Mouse (Mus musculus): ENCODE data around the gene Spock1. TPM values are rescaled to one million over a fixed set of nuclear protein-coding genes. Genes with fewer than 3 reads are reported as not detected.
"Not testable (repeated sequence)": the region's sequence is repeated elsewhere in the genome, so short reads cannot be mapped to it uniquely, and the experiment has no call there.

The Spock1 gene
- polyA plus RNA-seq, 1 experiment from 2014 or later = 4.0 TPM

DNA sequence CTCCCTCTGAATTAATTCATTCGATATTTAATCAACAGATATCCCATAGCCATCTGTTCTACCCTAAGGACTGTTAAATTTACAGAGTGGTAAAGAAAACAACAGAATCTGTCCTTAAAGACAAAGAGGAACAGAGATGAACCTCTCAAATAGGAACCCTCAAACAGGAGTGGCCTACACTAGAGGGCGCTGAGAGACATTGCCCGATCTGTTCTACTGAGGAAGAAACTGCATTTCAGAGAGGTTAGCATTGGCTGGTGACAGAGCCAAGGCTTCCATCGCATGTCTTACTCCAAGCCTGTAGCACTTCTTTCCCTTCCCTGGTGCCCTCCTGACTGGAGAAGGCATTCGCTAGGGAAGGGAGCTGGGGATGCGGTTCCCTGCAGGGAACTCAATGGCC is 431.4 kb downstream of the Spock1 start:
- DNase-seq (ENCODE audit: low spot score) = peak; percentile 27
- Histone ChIP-seq H3K9me3 (no peaks in the 10 kb centered on the region), H3K4me1 (peaks cover 9% of the 10 kb centered on the region; the same call in 1 of the 2 replicates), H3K27ac (replicated peaks) (no peak overlapping the region), H3K4me3 (no peak overlapping the region), H3K36me3 (replicated peaks) (no peaks in the 10 kb centered on the region), H3K27me3 (replicated peaks; ENCODE audit: low read depth, poor library complexity, severe bottlenecking) (no peaks in the 10 kb centered on the region)
- 26% methylated on average over 6 of the region's 6 CpGs for WGBS

DNA sequence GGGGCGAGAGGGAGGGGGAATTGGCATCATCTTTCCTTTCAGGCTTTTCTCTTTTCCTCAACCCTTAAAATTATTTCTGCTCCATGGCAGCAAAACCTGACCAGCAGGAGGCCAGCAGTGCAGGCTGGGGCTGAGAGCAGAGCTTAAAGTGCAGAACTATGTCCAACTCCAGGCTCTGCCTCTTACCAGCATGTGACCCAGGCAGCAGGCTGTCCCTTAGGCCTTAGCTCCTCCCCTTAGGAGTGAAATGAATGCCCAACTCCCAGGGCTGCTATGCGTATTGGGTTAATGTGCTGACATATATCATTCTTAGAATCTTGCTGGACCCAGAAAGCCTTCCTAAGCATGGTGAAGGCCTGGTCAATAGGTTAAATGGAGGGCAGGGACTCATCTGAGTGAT is 434.1 kb downstream of the Spock1 start:
- Histone ChIP-seq H3K4me1 (peaks cover 9% of the 10 kb centered on the region; the same call in 1 of the 2 replicates), H3K27me3 (replicated peaks; ENCODE audit: low read depth, poor library complexity, severe bottlenecking) (no peaks in the 10 kb centered on the region), H3K9me3 (no peaks in the 10 kb centered on the region), H3K36me3 (replicated peaks) (no peaks in the 10 kb centered on the region), H3K4me3 (no peak overlapping the region), H3K27ac (replicated peaks) (no peak overlapping the region)
- no peak for DNase-seq (ENCODE audit: low spot score)
- WGBS = 70% methylated on average over 2 of the region's 2 CpGs

DNA sequence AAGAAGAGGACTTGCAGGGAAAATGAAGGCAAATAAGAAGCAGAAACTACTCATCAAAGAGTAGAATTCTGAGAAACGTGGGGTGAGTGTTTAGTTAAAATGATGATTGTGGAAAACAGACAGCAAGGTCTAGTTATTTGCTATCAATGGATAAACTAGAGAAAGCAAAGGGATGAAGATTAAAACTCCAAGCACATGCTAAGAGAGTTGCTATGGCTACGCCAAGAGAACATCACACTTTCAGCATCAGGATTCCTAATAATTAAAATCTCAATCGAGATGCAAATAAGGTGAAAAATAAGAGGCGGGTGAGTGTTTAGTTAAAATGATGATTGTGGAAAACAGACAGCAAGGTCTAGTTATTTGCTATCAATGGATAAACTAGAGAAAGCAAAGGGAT is 437.2 kb downstream of the Spock1 start:
- 88% methylated on average over 4 of the region's 4 CpGs for whole genome bisulfite sequencing
- not testable (repeated sequence) for H3K9me3 ChIP-seq

DNA sequence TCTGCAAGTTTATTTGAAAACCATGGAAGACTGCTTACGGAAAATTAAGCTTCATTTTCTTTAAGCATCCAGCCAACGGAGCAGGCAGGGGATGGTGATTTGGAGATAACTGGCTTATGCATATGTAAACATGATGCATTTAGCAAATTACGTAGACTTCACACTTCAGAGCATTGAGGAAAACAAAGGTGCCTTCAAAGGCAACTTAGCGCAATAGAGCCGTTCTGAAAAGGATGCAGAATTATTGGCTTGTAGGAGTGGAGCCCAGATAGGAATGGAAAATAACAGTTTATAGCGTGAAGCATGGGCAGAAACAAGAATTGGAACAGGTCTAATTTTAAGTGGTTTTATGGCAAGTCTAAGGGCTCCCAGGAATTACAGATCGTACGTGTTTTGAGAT is 448.2 kb downstream of the Spock1 start:
- Histone ChIP-seq H3K27me3 (replicated peaks; ENCODE audit: low read depth, poor library complexity, severe bottlenecking) (no peaks in the 10 kb centered on the region), H3K4me3 (no peak overlapping the region), H3K9me3 (peaks cover 3% of the 10 kb centered on the region; the same call in 1 of the 2 replicates), H3K4me1 (no peaks in the 10 kb centered on the region), H3K36me3 (replicated peaks) (no peaks in the 10 kb centered on the region), H3K27ac (replicated peaks) (no peak overlapping the region)
- no peak for DNase-seq (ENCODE audit: low spot score)
- 89% methylated on average over 8 of the region's 8 CpGs for WGBS

More for the DNA sequence above, 437.2 kb downstream of the Spock1 start:
- not testable (repeated sequence) for H3K27ac ChIP-seq (replicated peaks); H3K36me3 ChIP-seq (replicated peaks); H3K27me3 ChIP-seq (replicated peaks; ENCODE audit: low read depth, poor library complexity, severe bottlenecking); H3K4me3 ChIP-seq; DNase-seq (ENCODE audit: low spot score); H3K4me1 ChIP-seq

DNA sequence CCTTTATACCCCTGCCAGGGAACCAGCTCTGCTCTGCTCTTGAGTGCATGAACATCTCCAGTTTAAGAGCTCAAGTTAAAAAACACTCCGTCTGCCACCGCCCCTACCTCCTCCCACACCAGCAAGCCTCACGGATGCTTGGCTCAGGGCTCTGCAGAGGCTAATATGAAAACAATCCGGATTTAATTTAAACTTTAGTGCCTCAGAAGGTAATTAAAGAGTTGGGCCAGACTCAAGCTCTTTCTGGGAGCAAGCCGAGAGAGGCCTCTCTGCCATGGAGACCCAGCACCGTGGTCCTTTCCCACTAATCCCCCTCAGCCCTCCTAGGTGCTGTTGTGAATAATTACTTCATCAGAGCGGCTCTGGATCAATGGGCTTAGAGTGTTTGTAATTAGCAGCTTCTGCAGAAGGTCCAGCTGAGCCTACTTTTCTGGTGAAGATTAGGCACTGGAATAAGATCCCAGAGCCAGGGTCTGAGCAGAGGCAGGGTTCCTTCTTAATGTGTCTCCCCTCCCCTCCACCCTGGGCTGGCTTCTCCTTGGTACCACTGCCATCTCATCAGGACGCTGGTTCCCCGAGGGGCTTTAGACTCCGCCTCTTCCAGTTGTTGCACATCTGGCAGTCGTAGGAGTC is 457.8 kb downstream of the Spock1 start:
- Histone ChIP-seq H3K36me3 (replicated peaks) (no peaks in the 10 kb centered on the region), H3K4me3 (no peak overlapping the region), H3K27me3 (replicated peaks; ENCODE audit: low read depth, poor library complexity, severe bottlenecking) (0 out of 2 replicates have a peak, but pooled peaks cover 10% of the 10 kb centered on the region), H3K9me3 (no peaks in the 10 kb centered on the region), H3K27ac (replicated peaks) (peak overlapping the region; percentile 35; the same call in 1 of the 2 replicates), H3K4me1 (peaks cover 23% of the 10 kb centered on the region)
- WGBS = 19% methylated on average over 11 of the region's 11 CpGs
- DNase-seq (ENCODE audit: low spot score) = no peak

DNA sequence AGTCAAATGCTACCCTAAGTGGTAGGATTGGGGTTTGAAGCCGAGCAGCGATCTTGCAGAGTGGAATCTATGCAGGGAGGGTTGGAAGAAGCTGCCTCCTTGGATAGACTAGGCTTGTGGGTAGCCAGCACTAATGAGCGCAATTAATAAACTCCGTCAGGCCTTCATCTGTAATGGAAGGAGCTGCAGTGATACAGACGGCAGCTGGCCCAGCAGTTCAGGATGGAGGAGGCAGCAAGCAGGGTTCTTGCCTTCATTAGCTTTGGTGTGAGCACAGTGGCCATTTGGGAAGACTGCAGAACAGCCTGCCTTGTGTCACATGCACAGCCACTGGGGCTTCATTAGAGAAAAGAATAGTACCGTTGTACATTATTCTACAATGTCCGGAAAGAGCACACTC is 459.2 kb downstream of the Spock1 start:
- Histone ChIP-seq H3K36me3 (replicated peaks) (no peaks in the 10 kb centered on the region), H3K9me3 (no peaks in the 10 kb centered on the region), H3K4me1 (peaks cover 23% of the 10 kb centered on the region), H3K27me3 (replicated peaks; ENCODE audit: low read depth, poor library complexity, severe bottlenecking) (0 out of 2 replicates have a peak, but pooled peaks cover 10% of the 10 kb centered on the region), H3K4me3 (no peak overlapping the region), H3K27ac (replicated peaks) (no peak overlapping the region)
- 80% methylated on average over 7 of the region's 7 CpGs for WGBS
- DNase-seq (ENCODE audit: low spot score) = no peak

DNA sequence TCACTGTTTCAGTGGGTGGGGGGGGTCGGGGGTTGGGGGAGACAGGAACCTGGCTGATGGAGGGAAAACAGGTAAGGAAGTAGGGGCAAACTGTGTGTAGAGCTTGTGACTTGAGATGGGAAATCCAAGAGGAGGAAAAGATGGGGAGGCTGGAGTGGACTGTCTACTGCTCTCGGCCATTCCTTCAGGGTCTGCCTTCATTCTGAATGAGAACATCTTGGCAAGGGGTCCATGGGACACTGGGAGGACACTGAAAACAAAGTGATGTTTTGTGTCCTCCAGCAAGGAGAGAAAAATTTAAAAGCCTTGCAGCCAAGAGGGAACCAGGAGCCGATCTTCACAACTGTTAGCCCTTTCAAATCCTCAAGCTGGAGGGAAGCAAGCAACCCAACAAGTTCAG is 463.2 kb downstream of the Spock1 start:
- 0 out of 2 replicates have a peak, but pooled peaks cover 10% of the 10 kb centered on the region for H3K27me3 ChIP-seq (replicated peaks; ENCODE audit: low read depth, poor library complexity, severe bottlenecking)
- peaks cover 9% of the 10 kb centered on the region; the same call in 1 of the 2 replicates for H3K4me1 ChIP-seq
- no peak overlapping the region for H3K27ac ChIP-seq (replicated peaks)
- no peak overlapping the region for H3K4me3 ChIP-seq
- 75% methylated on average over 3 of the region's 3 CpGs for WGBS
- H3K9me3 ChIP-seq = no peaks in the 10 kb centered on the region
- no peaks in the 10 kb centered on the region for H3K36me3 ChIP-seq (replicated peaks)
- DNase-seq (ENCODE audit: low spot score) = no peak

DNA sequence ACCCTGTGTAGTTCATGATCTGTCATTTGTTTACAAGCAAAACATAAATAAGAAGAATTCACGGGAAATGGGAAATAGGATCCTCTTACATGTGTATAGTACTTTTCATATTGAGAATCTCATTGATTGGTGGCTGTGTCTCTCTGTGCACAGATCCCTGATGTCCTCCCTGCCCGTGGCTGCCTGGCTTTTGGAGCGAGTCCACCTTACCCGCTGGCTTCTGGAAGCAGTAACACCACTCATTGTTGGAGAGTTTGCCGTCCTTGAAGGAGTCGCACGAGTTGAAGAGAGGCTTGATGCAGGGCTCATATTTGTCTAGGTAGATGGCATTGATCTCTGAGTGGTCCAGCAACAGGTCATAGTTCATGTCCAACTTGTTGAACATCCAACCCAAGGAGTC is 468.0 kb downstream of the Spock1 start:
- no peak for DNase-seq (ENCODE audit: low spot score)
- Histone ChIP-seq H3K36me3 (replicated peaks) (no peaks in the 10 kb centered on the region), H3K27me3 (replicated peaks; ENCODE audit: low read depth, poor library complexity, severe bottlenecking) (no peaks in the 10 kb centered on the region), H3K27ac (replicated peaks) (no peak overlapping the region), H3K4me3 (no peak overlapping the region), H3K9me3 (no peaks in the 10 kb centered on the region), H3K4me1 (peaks cover 5% of the 10 kb centered on the region; the same call in 1 of the 2 replicates)
- WGBS = 91% methylated on average over 7 of the region's 7 CpGs

DNA sequence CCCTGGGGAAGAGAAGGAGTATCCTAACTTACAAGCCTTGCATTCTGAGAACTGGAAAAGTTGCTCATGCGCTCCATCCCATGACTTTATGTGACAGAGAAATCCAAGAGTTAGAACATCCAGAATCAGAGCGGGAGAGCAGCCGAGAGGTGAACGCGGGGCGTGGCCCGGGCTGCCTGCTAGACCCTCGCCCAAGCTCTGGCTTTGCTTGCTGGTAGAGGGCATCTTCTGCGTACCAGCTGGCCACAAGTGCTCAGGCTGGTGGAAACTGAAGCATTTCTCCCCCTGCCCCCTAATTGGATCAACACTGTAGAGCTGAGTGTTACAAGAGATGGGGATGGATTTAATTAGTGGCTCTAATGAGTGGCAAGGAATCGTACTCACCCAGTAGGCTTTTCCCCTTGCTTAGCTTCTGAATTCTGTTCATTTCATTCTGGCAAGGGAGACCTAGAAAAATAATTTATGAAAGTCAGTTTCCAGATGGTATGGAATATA is 472.4 kb downstream of the Spock1 start:
- Histone ChIP-seq H3K27me3 (replicated peaks; ENCODE audit: low read depth, poor library complexity, severe bottlenecking) (no peaks in the 10 kb centered on the region), H3K27ac (replicated peaks) (no peak overlapping the region), H3K36me3 (replicated peaks) (no peaks in the 10 kb centered on the region), H3K9me3 (0 out of 2 replicates have a peak, but pooled peaks cover 4% of the 10 kb centered on the region), H3K4me3 (no peak overlapping the region), H3K4me1 (peaks cover 5% of the 10 kb centered on the region; the same call in 1 of the 2 replicates)
- no peak for DNase-seq (ENCODE audit: low spot score)
- WGBS = 73% methylated on average over 10 of the region's 10 CpGs

DNA sequence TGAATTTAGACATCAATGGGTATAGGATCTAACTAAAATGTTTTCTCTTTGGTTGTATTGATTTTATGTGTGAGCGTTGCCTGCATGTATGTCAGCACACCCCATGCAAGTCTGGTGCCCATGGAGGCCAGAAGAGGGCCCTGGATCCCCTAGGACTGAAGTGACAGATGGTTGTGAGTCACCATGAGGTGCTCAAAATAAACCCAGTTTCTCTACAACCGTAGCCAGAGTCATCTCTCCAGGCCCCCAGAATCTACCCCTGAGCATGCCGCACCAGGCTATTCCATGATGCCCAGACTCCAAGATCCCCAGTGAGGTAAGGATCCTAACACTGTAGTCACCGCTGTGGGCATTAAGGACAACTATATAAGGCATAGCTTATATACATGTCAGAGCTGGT is 474.3 kb downstream of the Spock1 start:
- Histone ChIP-seq H3K4me3 (no peak overlapping the region), H3K36me3 (replicated peaks) (no peaks in the 10 kb centered on the region), H3K27ac (replicated peaks) (no peak overlapping the region), H3K9me3 (0 out of 2 replicates have a peak, but pooled peaks cover 4% of the 10 kb centered on the region), H3K27me3 (replicated peaks; ENCODE audit: low read depth, poor library complexity, severe bottlenecking) (no peaks in the 10 kb centered on the region), H3K4me1 (peaks cover 13% of the 10 kb centered on the region)
- no peak for DNase-seq (ENCODE audit: low spot score)
- WGBS = 92% methylated on average over 4 of the region's 4 CpGs

DNA sequence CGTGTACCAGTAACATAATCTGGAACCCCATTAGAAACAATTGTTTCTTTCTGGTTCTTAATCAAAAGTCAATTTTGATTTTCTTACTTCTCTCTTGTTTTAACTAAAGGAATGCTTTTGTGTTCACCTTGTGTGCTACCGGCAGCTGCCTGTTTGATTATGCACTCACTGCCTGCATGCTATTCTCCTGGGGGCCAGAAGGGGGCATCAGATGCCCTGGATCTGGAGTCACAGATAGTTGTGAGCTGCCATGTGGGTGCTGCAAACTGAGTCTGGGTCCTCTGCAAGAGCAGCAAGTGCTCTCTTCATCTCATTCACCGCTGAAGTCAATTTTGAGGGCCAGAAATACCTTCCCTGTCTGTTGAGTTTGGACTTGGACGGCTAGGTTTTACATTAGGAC is 476.3 kb downstream of the Spock1 start:
- no peak for DNase-seq (ENCODE audit: low spot score)
- Histone ChIP-seq H3K27ac (replicated peaks) (no peak overlapping the region), H3K4me3 (no peak overlapping the region), H3K27me3 (replicated peaks; ENCODE audit: low read depth, poor library complexity, severe bottlenecking) (no peaks in the 10 kb centered on the region), H3K4me1 (peaks cover 19% of the 10 kb centered on the region), H3K36me3 (replicated peaks) (no peaks in the 10 kb centered on the region), H3K9me3 (0 out of 2 replicates have a peak, but pooled peaks cover 4% of the 10 kb centered on the region)
- 96% methylated on average over 4 of the region's 4 CpGs for WGBS

DNA sequence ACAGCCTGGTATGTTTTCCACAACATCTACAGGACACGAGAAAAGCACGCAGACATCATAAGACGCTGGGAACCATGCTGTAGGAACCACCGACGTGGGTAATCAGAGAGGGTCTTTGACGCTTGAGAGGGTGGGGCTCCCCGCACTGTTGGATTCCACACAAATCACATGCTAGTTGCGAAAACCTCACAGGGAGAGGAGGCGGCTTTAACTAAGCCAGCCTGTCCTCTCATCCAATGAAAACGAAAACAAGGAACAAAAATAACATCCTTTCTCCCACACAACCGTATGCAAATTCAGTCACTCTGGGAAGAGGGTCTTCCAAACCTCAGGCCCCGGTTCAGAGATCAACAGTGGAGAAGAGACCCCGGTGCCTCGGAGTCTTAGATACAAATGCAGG is 479.3 kb downstream of the Spock1 start:
- DNase-seq (ENCODE audit: low spot score) = no peak
- 0 out of 2 replicates have a peak, but pooled peaks cover 4% of the 10 kb centered on the region for H3K9me3 ChIP-seq
- H3K27ac ChIP-seq (replicated peaks) = no peak overlapping the region
- H3K27me3 ChIP-seq (replicated peaks; ENCODE audit: low read depth, poor library complexity, severe bottlenecking) = no peaks in the 10 kb centered on the region
- H3K36me3 ChIP-seq (replicated peaks) = no peaks in the 10 kb centered on the region
- H3K4me3 ChIP-seq = no peak overlapping the region
- H3K4me1 ChIP-seq = peaks cover 18% of the 10 kb centered on the region
- 75% methylated on average over 14 of the region's 14 CpGs for WGBS

DNA sequence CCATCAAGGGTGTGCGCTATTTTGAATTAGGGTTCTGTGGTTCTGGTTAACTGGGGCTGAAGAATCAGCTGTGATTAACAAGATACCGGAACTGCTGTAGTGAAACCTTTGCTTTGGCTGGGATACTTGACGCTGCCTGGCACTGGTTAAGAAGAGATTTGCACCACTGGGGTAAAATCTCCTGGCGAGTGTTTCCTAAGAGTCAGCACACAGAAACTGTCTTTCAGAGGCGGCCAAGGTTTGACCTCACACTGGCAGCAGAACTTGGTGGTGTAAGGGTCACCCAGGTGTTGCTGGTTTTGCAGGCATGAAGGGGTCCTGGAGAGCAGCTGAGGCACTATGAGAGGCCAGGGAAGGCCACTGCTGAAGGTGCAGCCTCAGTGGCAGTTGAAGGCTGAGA is 489.4 kb downstream of the Spock1 start:
- 88% methylated on average over 5 of the region's 5 CpGs for WGBS

More for the DNA sequence above, 489.4 kb downstream of the Spock1 start:
- no peak for DNase-seq (ENCODE audit: low spot score)
- Histone ChIP-seq H3K4me1 (peaks cover 10% of the 10 kb centered on the region), H3K36me3 (replicated peaks) (no peaks in the 10 kb centered on the region), H3K4me3 (no peak overlapping the region), H3K27ac (replicated peaks) (no peak overlapping the region), H3K9me3 (no peaks in the 10 kb centered on the region), H3K27me3 (replicated peaks; ENCODE audit: low read depth, poor library complexity, severe bottlenecking) (no peaks in the 10 kb centered on the region)

Measured in embryonic facial prominence, embryonic 10.5 days (tissue).